Mouse (Mus musculus) liver, postnatal 0 days (tissue): Measurements from ENCODE around the gene Mogat1. TPM values are rescaled to one million over a fixed set of nuclear protein-coding genes. Genes with fewer than 3 reads are reported as not detected.
"Not testable (repeated sequence)": the region's sequence is repeated elsewhere in the genome, so short reads cannot be mapped to it uniquely, and the experiment has no call there.

Source experiments
- ATAC-seq: fragments of 200-750 bp; cut with Nextera tagmentation; 2 replicates; pipeline ENCODE4 v1.8.0; 2017; ENCODE audit warnings: mild to moderate bottlenecking, moderate library complexity
- DNase-seq: peaks from one replicate; pipeline ENCODE4 v3.0.0-alpha.2; 2016
- H3K27ac ChIP-seq: fragments of 300-500 bp; sonication (generic); 2 replicates; pipeline ENCODE4 v1.5.1; 2014; ENCODE audit warnings: antibody characterized with exemption, moderate library complexity, mild to moderate bottlenecking, low read depth
- H3K27me3 ChIP-seq: fragments of 300-500 bp; sonication (generic); 2 replicates; pipeline ENCODE4 v1.6.1; 2014; ENCODE audit warnings: low read length, control low read depth, mixed read lengths; ENCODE audit not compliant: insufficient read depth
- H3K36me3 ChIP-seq: fragments of 300-500 bp; sonication (generic); replicated peaks from 2 replicates; pipeline ENCODE4 v1.6.1; 2014; ENCODE audit warnings: mild to moderate bottlenecking, control low read depth, low read length, moderate library complexity, mixed read lengths; ENCODE audit not compliant: insufficient read depth
- H3K4me1 ChIP-seq: fragments of 300-500 bp; sonication (generic); 2 replicates; pipeline ENCODE4 v1.6.1; 2014; ENCODE audit warnings: antibody characterized with exemption, mild to moderate bottlenecking, control low read depth; ENCODE audit not compliant: insufficient read depth
- H3K4me2 ChIP-seq: fragments of 300-500 bp; sonication (generic); 2 replicates; pipeline ENCODE4 v1.6.1; 2014; ENCODE audit warnings: low read depth, mild to moderate bottlenecking, low read length, moderate library complexity, mixed read lengths
- H3K4me3 ChIP-seq: fragments of 300-500 bp; sonication (generic); 2 replicates; pipeline ENCODE4 v1.5.1; 2014; ENCODE audit warnings: low read depth, low read length
- H3K9ac ChIP-seq: fragments of 300-500 bp; sonication (generic); replicated peaks from 2 replicates; pipeline ENCODE4 v1.6.1; 2014; ENCODE audit warnings: mild to moderate bottlenecking, moderate library complexity
- H3K9me3 ChIP-seq: fragments of 300-500 bp; sonication (generic); 2 replicates; pipeline ENCODE4 v1.6.1; 2016; ENCODE audit warnings: mild to moderate bottlenecking, control low read depth, low read length, mixed read lengths
- CTCF ChIP-seq: sonication (generic); IDR thresholded peaks from 2 replicates; pipeline ENCODE4 v1.5.1; 2016; ENCODE audit warnings: antibody characterized with exemption, low read depth
- EP300 ChIP-seq: IDR thresholded peaks from 2 replicates; pipeline ENCODE4 v1.6.1; 2016; ENCODE audit warnings: antibody characterized with exemption, low read depth, mild to moderate bottlenecking
- WGBS: fragments of 180-500 bp; shearing (Covaris S2); extraction: QIAGEN DNeasy Blood & Tissue Kit; methylation state at CpG from one replicate; pipeline ENCODE4 v1.1.7; 2014; ENCODE audit not compliant: insufficient replicate concordance; 5-methylcytosine and 5-hydroxymethylcytosine counted together
- polyA plus RNA-seq: library from polyadenylated mRNA; unstranded; fragments of >200 nt; fragmentation: Nextera tagmentation; extraction: Ambion mirVana; gene quantifications from 2 replicates; pipeline ENCODE4 v1.2.1, GENCODE M21; 2015

Mogat1 gene
- polyA plus RNA-seq, 1 experiment from 2014 or later, result not detected

- WGBS, result 71% methylated on average over 9 of the region's 9 CpGs
- Histone ChIP-seq H3K9me3 (no peaks in the 10 kb centered on the region), H3K4me2 (no peak overlapping the region), H3K4me1 (no peaks in the 10 kb centered on the region), H3K27ac (no peak overlapping the region), H3K27me3 (no peaks in the 10 kb centered on the region), H3K36me3 (no peaks in the 10 kb centered on the region), H3K9ac (no peak overlapping the region), H3K4me3 (no peak overlapping the region)
- TF ChIP-seq EP300, result no peak
- no peak for TF ChIP-seq CTCF
- ATAC-seq (no peak), DNase-seq (no peak)
Measured at GRCm38 (mm10) chr1:78534428-78535150, 23.8 kb downstream of the Mogat1 start.

- peak overlapping the region; percentile 64 for H3K4me2 ChIP-seq
- DNase-seq (peak; percentile 79), ATAC-seq (0 out of 2 replicates have a peak, but pooled peaks have one; percentile 28)
- no peaks in the 10 kb centered on the region for H3K9me3 ChIP-seq
- no peaks in the 10 kb centered on the region for H3K36me3 ChIP-seq
- no peak overlapping the region for H3K27ac ChIP-seq
- TF ChIP-seq CTCF (peak; percentile 79), EP300 (no peak)
- no peaks in the 10 kb centered on the region for H3K4me1 ChIP-seq
- H3K4me3 ChIP-seq, result peak overlapping the region; percentile 9; the same call in 1 of the 2 replicates
- H3K9ac ChIP-seq, result no peak overlapping the region
- 31% methylated on average over 19 of the region's 19 CpGs for WGBS
- no peaks in the 10 kb centered on the region for H3K27me3 ChIP-seq
Measured at GRCm38 (mm10) chr1:78536310-78537164, 25.7 kb downstream of the Mogat1 start.

GRCm38 (mm10) chr1:78537494-78538010, 26.8 kb downstream of the Mogat1 start:
- ATAC-seq (peak; percentile 88), DNase-seq (peak; percentile 59)
- Histone ChIP-seq H3K9me3 (no peaks in the 10 kb centered on the region), H3K4me2 (peak overlapping the region; percentile 64), H3K27me3 (no peaks in the 10 kb centered on the region), H3K9ac (no peak overlapping the region; the same call in 1 of the 2 replicates), H3K4me1 (no peaks in the 10 kb centered on the region), H3K27ac (peak overlapping the region; percentile 69), H3K4me3 (peak overlapping the region; percentile 9), H3K36me3 (no peaks in the 10 kb centered on the region)
- no peak for TF ChIP-seq EP300
- no peak for TF ChIP-seq CTCF
- WGBS, result 14% methylated on average over 16 of the region's 16 CpGs

GRCm38 (mm10) chr1:78538396-78538795, 27.6 kb downstream of the Mogat1 start:
- WGBS, result 49% methylated on average over 5 of the region's 5 CpGs
- H3K36me3 ChIP-seq, result no peaks in the 10 kb centered on the region
- no peak overlapping the region for H3K4me3 ChIP-seq
- peak overlapping the region; percentile 69 for H3K27ac ChIP-seq
- H3K9me3 ChIP-seq, result no peaks in the 10 kb centered on the region
- H3K4me1 ChIP-seq, result no peaks in the 10 kb centered on the region
- H3K9ac ChIP-seq, result no peak overlapping the region
- no peak for TF ChIP-seq EP300
- no peak for TF ChIP-seq CTCF
- DNase-seq (no peak), ATAC-seq (peak; percentile 54)
- H3K27me3 ChIP-seq, result no peaks in the 10 kb centered on the region
- no peak overlapping the region; the same call in 1 of the 2 replicates for H3K4me2 ChIP-seq

- Histone ChIP-seq H3K27me3 (no peaks in the 10 kb centered on the region), H3K9me3 (no peaks in the 10 kb centered on the region), H3K36me3 (no peaks in the 10 kb centered on the region), H3K4me3 (no peak overlapping the region), H3K27ac (no peak overlapping the region), H3K4me2 (no peak overlapping the region), H3K4me1 (no peaks in the 10 kb centered on the region), H3K9ac (no peak overlapping the region)
- 67% methylated on average over 6 of the region's 6 CpGs for WGBS
- DNase-seq (no peak), ATAC-seq (no peak)
- TF ChIP-seq CTCF (no peak), EP300 (no peak)
Measured at GRCm38 (mm10) chr1:78539166-78539565, 28.4 kb downstream of the Mogat1 start.

GRCm38 (mm10) chr1:78543631-78544030, 32.8 kb downstream of the Mogat1 start:
- not testable (repeated sequence) for H3K4me1 ChIP-seq, H3K4me2 ChIP-seq, H3K27me3 ChIP-seq, H3K36me3 ChIP-seq, H3K27ac ChIP-seq, DNase-seq, ATAC-seq, H3K4me3 ChIP-seq, H3K9ac ChIP-seq, H3K9me3 ChIP-seq
- WGBS, result 85% methylated on average over 1 of the region's 1 CpGs
